Mouse (Mus musculus): Measurements from ENCODE around the gene Dst. TPM values are rescaled to one million over a fixed set of nuclear protein-coding genes. Genes with fewer than 3 reads are reported as not detected.

Gene Dst
- total and polyA plus RNA-seq, 3 experiments = 0.08 to 0.60 TPM; not detected in 1

GRCm38 (mm10) chr1:34310532-34311250, 402.7 kb downstream of the Dst start:
- Histone ChIP-seq H3K9me3 (replicated peaks; ENCODE audit: insufficient read depth, low read length) (no peaks in the 10 kb centered on the region), H3K27ac (ENCODE audit: control insufficient read depth, low read depth, low read length) (no peak overlapping the region), H3K9ac (ENCODE audit: control insufficient read depth, low read depth, low read length, poor library complexity, severe bottlenecking) (no peak overlapping the region), H3K27me3 (ENCODE audit: control insufficient read depth in 1 of 2, insufficient read depth in 2 of 2, low read length in 2 of 2) (no peaks in the 10 kb centered on the region; a peak in 1 of 4 replicates), H3K4me3 (ENCODE audit: control insufficient read depth in 1 of 2, insufficient read depth in 1 of 2, low read depth in 2 of 2, low read length in 2 of 2) (no peak overlapping the region), H3K79me2 (ENCODE audit: control insufficient read depth, insufficient read depth, low read length, poor library complexity) (no peaks in the 10 kb centered on the region), H3K4me1 (ENCODE audit: control insufficient read depth in 1 of 2, insufficient read depth in 2 of 2, low read length in 2 of 2) (no peaks in the 10 kb centered on the region), H3K36me3 (ENCODE audit: control insufficient read depth in 1 of 2, insufficient read depth in 2 of 2, low read length in 2 of 2) (no peaks in the 10 kb centered on the region)
- TF ChIP-seq BHLHE40 (IDR thresholded peaks at IDR 0.05; ENCODE audit: borderline replicate concordance, low read depth, low read length) (no peak), ETS1 (IDR thresholded peaks at IDR 0.05; ENCODE audit: low read depth, low read length) (no peak), NRF1 (IDR thresholded peaks at IDR 0.05; ENCODE audit: insufficient read depth, low read depth, low read length, poor library complexity, severe bottlenecking) (no peak), POLR2AphosphoS5 (IDR thresholded peaks at IDR 0.05; ENCODE audit: borderline replicate concordance, low read depth, low read length) (no peak), KAT2A (conservative IDR thresholded peaks at IDR 0.05; ENCODE audit: low read depth, low read length) (no peak), USF2 (IDR thresholded peaks at IDR 0.05; ENCODE audit: borderline replicate concordance in 1 of 2, insufficient read depth in 1 of 2, low read depth in 1 of 2, low read length in 2 of 2) (no peak), TBP (IDR thresholded peaks at IDR 0.05; ENCODE audit: low read depth, low read length) (no peak), CHD2 (IDR thresholded peaks at IDR 0.05; ENCODE audit: low read length) (no peak), TCF12 (IDR thresholded peaks at IDR 0.05; ENCODE audit: low read depth, low read length) (no peak)
- no peak for DNase-seq (ENCODE audit: low read depth, low spot score)

GRCm38 (mm10) chr1:34312806-34313205, 404.8 kb downstream of the Dst start:
- Histone ChIP-seq H3K9me3 (replicated peaks; ENCODE audit: insufficient read depth, low read length) (no peaks in the 10 kb centered on the region), H3K27ac (ENCODE audit: control insufficient read depth, low read depth, low read length) (no peak overlapping the region), H3K4me3 (ENCODE audit: control insufficient read depth in 1 of 2, insufficient read depth in 1 of 2, low read depth in 2 of 2, low read length in 2 of 2) (no peak overlapping the region), H3K79me2 (ENCODE audit: control insufficient read depth, insufficient read depth, low read length, poor library complexity) (no peaks in the 10 kb centered on the region), H3K9ac (ENCODE audit: control insufficient read depth, low read depth, low read length, poor library complexity, severe bottlenecking) (no peak overlapping the region), H3K4me1 (ENCODE audit: control insufficient read depth in 1 of 2, insufficient read depth in 2 of 2, low read length in 2 of 2) (no peaks in the 10 kb centered on the region), H3K27me3 (ENCODE audit: control insufficient read depth in 1 of 2, insufficient read depth in 2 of 2, low read length in 2 of 2) (no peaks in the 10 kb centered on the region; a peak in 1 of 4 replicates), H3K36me3 (ENCODE audit: control insufficient read depth in 1 of 2, insufficient read depth in 2 of 2, low read length in 2 of 2) (no peaks in the 10 kb centered on the region)
- DNase-seq (ENCODE audit: low read depth, low spot score) = no peak
- no peak for TF ChIP-seq ZKSCAN1 (IDR thresholded peaks at IDR 0.05; ENCODE audit: low read depth, low read length)
- TF ChIP-seq RCOR1 (IDR thresholded peaks at IDR 0.05; ENCODE audit: low read depth, low read length) = no peak
- TF ChIP-seq MYC (IDR thresholded peaks at IDR 0.05; ENCODE audit: low read depth, low read length) = no peak
- TF ChIP-seq ZC3H11A (IDR thresholded peaks at IDR 0.05; ENCODE audit: low read depth, low read length) = no peak
- TF ChIP-seq RAD21 (IDR thresholded peaks at IDR 0.05; ENCODE audit: low read depth, low read length) = no peak
- TF ChIP-seq ZNF384 (IDR thresholded peaks at IDR 0.05; ENCODE audit: low read depth, low read length) = no peak
- TF ChIP-seq USF2 (IDR thresholded peaks at IDR 0.05; ENCODE audit: borderline replicate concordance in 1 of 2, insufficient read depth in 1 of 2, low read depth in 1 of 2, low read length in 2 of 2) = no peak
- no peak for TF ChIP-seq MAZ (IDR thresholded peaks at IDR 0.05; ENCODE audit: low read depth, low read length)
- no peak for TF ChIP-seq TBP (IDR thresholded peaks at IDR 0.05; ENCODE audit: low read depth, low read length)
- no peak for TF ChIP-seq KAT2A (conservative IDR thresholded peaks at IDR 0.05; ENCODE audit: low read depth, low read length)
- TF ChIP-seq ETS1 (IDR thresholded peaks at IDR 0.05; ENCODE audit: low read depth, low read length) = no peak
- TF ChIP-seq SMC3 (IDR thresholded peaks at IDR 0.05; ENCODE audit: low read depth, low read length) = no peak
- no peak for TF ChIP-seq SIN3A (IDR thresholded peaks at IDR 0.05; ENCODE audit: low read length)

Measured in MEL (cell line).